Mouse (Mus musculus): ENCODE data around the gene Fam169a.
"Not testable (repeated sequence)": the region's sequence is repeated elsewhere in the genome, so short reads cannot be mapped to it uniquely, and the experiment has no call there.

Gene Fam169a

DNA sequence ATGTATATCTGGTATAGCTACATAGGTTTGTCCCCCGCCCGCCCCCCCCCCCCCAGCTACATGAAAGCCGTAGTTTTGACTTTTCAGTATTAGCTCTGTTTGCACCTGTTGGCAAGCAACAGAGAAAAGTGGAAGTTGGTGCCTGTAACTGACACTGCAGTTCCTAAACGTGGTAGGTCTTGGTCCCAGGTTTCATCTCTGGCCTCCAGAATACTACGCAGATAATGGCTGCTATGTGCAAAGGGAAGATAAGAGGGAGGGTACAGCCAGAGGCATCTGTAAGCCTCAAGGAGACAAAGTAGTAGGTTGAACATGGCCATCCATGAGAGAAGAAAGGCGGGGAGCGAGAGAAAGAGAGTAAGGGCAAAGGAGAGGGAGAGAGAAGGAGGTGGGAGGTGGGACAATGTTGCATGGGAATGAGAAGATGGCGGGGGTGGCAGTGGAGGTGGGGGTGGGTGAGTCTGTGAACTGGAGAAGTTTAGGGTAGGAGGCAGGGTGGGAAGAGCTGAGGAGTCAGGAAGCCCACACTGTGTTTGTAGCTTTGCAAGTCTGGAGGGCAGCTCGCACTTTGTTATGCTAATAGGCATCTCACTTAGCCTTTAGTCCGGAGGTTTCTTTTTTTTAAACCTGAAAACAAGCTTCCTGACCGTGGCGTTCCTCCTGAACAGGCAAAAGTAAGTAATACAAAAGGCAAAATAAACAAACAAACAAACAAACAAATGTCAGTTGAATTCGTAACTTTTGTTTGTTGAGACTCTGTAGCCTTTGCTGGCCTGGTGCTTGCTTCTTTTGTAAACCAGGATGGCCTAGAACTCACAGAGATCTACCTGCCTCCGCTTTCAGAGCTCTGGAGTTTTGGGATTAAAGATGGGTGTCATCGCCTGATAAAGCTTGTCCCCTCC is at the start of gene Fam169a:
Fam169a (plus strand) TSS at position 638 of the 902 bp plus-strand sequence.
- no peak for DNase-seq (ENCODE audit: extremely low spot score)

DNA sequence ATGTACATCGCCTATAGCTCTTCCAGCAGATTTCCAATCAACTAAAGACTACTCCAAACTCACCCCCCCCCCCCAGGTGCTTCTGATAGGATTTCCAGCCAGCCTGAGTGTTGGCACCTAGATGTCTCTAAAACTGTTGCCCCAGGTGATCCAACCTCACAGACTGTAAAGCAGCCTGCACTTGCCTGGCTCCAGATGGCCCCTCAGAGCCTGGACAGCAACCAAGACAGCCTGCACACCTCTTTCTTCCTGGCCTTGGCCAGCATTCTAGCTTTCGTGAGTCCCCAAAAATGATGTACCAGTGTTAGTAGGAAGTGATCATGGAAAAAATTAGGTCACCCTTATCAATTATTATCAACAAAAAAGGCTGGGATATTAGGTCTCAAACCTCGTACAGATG is 49.4 kb upstream of the Fam169a start:
- no peak for DNase-seq (ENCODE audit: extremely low spot score)

DNA sequence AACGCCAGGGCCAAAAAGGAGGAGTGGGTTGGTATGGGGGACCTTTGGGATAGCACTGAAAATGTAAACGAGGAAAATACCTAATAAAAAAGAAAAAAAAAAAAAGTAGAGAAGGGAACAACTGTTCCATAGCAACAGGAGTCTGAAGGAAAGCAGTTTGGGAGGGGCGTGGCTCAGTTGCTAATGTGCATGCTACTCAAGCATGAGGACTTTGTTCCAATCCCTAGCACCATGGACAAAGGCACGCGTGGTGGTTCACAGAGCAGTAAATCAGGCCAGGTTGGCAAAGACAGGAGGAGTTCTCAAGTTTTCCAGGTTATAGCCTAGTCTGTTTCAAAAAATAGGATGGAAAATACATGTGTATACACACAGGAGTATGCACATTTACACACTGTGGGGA is 47.0 kb upstream of the Fam169a start:
- DNase-seq (ENCODE audit: extremely low spot score), result no peak

DNA sequence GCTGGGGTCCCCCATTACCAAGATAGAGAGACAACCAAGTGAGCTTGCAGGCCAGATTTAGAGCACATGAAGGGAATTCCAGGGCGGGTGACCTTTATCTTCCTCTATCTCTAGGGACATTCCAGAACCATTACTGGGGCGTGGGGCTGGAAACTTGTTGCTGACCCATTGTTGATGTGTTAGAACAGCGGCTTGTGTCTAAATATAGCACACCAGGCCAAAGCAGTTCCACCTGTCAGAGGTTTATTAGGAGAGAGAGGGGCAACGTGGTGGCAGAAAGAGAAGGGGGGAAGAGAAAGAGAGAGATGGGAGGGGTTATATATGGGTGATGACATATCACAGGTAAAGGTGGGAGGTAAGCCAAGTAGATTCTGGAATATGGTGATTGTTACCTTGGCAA is 45.2 kb upstream of the Fam169a start:
- DNase-seq (ENCODE audit: extremely low spot score), result no peak

DNA sequence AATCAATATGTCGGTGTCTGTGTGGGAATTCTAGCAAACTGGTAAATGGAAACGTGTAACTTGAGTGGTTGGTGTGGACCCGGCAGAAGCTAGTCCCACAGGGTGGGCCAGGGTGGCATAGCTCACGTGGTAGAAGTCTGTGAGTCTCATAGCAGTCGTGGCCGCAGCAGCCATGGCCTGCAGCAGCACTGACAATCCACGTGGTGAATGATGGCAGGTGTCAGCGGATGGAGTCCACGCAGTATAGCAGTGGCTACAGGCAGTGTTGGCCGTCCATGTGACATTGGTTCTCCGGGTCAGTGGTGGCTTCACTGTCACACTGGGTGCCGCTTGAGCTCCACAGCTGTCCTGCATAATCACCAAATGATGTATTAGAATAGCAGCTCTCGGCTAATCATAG is 37.0 kb upstream of the Fam169a start:
- no peak for DNase-seq (ENCODE audit: extremely low spot score)

DNA sequence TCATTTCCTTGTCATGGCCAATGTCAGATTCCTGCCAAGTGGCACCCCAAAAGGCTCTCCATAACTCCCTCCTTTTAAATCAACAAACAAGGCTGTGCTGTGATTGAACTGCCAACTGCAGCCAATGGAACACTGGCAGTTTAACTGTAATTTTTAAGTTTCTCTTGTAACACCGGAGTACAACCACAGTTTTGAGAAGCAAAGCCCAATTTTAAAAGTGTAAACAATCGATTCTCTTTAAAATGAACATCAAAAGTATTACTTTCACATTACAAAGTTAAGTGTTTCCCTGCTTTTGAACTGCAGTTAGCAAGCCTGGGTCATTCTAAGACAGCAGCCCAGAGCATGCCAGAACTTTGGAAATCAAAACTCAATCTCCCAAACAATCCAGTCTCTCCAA is 32.8 kb upstream of the Fam169a start, which contains the start of gene 1700029F12Rik:
1700029F12Rik (minus strand) TSS at position 101 of the 400 bp plus-strand sequence.
- no peak for DNase-seq (ENCODE audit: extremely low spot score)

DNA sequence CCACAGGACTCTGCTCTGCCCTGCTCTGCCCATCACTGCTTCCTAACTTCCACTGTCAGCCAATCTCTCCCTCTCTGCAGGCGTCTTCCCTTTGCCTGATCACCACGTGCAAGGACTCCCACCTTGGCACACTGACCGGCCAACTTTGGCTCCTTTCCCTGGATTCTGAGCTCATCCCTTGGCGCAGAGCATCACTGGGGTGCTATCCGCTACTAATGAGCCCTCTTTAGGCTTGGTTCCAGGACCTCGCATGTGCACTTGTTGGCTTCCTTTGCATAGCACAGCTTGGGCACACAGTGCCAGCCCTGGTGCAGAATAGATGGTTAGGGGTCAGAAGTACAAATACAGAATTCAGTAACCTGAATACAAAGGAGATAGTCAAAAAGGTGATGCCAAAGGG is 15.9 kb upstream of the Fam169a start:
- DNase-seq (ENCODE audit: extremely low spot score), result no peak

DNA sequence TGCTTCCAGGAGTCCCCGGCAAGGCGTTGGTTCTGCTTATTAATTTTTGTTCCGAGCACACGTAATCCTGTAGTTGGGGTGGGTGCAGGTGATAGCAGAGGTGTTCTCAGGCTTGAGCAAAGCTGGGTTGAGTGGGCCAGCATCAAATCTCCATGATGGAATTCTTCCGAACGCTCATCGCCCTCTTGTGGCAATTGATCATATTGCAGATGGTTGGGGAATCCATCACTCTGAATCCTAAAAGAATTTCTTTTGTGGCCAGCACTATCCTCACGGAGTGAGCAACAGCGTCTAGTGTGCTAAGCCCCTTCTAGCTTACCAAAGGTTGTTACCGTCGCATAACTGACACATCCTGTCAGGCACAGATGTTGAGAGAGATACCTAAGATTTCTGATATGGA is 14.4 kb upstream of the Fam169a start:
- peak; percentile 71 for DNase-seq (ENCODE audit: extremely low spot score)

DNA sequence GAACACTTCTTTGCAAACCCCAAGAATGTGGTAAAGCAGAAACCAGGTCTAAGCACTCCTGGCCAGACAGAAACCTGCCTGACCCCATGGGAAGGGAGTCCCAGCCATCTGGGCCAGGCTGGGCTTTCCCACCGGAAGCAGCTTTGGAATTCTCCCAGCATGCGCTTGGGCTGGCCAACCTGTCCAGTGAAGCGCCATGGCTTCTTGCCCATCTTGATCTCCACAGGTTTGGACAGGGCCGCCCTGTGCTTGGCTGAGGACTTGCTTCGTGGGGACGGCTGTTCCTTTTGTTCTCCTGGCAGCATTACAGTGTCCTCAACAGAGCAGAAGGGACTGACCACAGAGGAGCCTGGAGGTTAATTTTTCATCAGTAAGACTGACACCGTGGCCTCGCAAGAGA is 13.2 kb upstream of the Fam169a start:
- no peak for DNase-seq (ENCODE audit: extremely low spot score)

DNA sequence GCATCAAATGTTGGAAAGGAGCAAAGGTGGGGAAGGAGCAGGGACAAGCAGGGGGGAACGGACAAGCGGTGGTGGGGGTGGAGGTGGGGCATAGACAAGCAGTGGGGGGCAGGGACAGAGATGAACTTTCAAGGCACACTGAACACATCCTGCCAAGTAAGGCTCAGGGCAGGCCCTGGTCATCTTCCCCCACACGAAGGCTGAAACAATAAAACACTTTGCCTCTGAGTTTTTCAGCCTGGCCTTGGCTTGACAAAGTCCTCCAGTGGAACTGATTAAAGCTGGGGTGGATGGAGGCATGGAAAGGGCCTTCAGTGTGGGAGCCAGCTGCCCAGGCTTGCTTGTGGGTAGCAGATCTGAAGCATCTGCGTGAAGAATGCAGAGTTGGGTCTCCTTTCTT is 9.3 kb upstream of the Fam169a start:
- DNase-seq (ENCODE audit: extremely low spot score), result no peak

DNA sequence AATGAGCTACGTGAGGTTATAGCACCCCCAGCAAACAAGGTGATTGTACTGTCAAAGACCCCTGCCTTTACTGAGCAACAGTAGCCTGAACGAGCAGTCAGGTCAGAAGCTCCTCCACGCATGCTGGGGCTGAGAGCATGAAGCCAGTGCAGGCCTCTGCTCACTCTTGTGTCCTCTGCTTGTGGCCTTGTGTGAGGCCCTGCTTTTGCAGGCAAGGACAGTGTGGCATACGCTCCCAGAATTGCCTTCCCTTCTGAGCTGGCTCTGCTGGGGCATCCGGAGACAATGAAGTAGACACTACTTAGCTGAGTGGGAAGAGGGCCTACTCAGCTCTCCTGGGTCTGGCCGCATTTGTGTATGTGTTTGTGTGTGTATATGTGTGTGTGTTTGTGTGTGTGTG is 7.3 kb upstream of the Fam169a start:
- DNase-seq (ENCODE audit: extremely low spot score), result no peak

DNA sequence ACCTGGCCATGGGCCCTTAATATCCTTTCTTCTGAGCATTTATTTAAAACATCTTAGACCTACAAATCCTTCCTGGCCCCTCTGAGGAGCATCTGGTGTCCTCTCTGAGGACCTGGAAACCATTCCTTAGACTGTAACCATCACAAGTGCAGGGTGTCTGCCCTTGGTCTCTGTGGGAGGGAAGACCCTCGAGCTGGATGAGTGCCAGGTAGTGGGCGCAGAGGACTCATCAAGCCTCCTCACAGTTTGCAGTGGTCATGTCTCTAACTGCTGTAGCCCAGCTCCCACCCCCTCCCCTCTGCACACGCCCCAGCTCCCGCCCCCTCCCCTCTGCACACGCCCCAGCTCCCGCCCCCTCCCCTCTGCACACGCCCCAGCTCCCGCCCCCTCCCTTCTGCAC is 6.8 kb upstream of the Fam169a start:
- no peak for DNase-seq (ENCODE audit: extremely low spot score)

DNA sequence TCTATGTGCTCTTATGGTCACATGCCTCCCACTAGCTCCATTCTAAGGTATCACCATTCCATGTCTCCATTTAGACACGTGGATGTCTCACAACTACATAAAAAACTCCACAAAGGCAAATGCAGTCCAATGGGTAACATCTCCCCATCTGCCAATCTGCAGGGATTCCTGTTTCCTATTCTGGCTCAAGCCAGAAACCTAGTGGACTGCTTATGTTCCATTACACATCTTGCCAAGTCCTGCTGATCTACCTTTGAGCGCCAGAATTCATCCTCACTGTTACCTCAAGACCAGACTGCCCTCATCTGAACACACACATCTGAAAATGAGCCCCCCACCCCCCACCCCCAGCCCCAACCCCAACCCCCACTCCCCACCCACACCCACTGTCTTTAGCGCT is 4.9 kb upstream of the Fam169a start:
- DNase-seq (ENCODE audit: extremely low spot score), result no peak

DNA sequence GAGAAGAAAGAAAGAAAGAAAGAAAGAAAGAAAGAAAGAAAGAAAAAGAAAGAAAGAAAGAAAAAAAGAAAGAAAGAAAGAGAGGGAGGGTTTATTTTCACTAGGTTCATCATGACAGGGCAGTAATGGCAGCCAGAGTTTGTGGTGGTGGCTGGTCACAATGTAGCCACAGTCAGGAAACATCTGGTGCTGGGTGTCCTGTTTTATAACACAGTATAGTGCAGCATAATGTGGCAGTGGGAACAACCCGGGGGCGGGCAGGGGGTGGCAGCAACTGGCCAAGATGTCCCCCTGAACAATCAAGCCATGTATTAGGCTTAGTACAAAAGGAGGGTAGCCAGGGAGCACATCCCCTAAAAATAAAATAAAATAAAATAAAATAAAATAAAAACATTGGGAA is 3.7 kb upstream of the Fam169a start:
- DNase-seq (ENCODE audit: extremely low spot score), result no peak

DNA sequence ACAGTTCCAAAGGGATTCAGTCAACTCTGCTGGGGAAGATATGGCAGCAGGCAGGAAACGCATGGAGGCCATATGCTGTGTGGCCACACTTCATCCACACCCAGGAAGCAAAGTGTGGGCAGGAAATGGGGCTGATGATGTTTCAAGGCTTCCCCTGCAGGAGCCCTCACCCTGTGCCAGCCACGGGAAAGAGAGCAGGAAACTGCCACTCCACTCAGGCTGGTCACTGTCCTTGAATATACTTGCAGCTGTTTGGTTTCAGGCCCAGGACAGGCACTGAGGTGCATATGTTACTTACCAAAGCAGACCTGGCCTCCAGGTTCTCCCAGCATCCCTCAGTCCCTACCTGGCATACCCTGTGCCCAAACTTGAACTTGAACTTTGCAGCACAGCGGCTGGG is 2.7 kb upstream of the Fam169a start:
- DNase-seq (ENCODE audit: extremely low spot score), result no peak

DNA sequence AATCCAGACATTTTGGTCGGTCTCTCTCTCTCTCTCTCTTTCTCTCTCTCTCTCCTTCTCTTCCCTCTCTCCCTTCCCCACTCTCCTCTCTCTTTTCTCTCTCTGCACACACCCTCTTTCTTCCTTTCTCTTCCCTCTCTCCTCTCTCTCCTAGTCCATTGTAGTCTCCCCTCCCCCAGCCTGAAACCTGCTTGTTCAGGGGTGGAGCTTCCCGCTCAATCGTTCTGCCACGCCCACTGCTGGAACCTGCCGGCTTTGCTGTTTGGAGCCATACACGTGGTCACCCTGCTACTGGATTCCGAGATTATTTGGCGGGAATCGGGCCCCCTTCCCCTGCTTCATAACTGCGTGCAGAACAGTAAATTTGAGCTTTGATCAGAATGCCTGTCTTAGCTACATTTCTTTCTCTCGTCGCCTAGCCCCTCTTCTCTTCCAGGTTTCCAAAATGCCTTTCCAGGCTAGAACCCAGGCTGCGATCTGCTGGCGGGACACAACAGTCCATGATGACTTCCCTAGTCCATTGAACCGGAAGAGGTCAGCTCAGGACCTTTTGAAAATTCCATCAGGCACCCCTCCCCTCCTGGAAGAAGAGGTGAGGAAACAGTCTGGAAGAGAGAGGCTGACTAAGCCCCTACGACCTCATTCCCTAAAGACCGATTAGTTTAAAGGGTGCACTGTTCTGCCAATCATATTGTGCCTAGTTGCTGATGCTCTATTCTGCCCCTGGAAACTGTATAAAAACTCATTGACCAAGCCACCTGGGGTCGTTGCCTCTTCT is 2.1 kb upstream of the Fam169a start:
- DNase-seq (ENCODE audit: extremely low spot score), result not testable (repeated sequence)

DNA sequence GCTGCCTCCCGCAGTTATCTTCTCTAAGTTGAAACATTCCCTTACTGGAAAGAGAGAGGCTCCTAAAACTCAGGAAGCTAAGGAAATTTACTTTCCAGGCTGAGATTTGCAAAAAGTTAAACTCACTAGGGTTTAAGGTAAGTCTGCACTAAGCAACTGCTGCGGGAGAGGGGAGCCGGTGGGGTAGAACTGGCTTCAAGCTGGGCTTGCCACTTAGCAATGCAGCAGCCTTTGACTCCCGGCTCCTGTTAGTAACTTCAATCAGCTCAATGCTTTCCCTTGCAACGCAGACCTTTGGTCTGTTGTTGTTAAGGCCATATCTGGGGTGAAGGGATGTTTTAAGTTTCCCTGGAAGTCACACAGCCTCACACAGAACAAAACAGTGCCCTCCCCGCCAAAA is 605 bp downstream of the Fam169a start:
- DNase-seq (ENCODE audit: extremely low spot score), result no peak

DNA sequence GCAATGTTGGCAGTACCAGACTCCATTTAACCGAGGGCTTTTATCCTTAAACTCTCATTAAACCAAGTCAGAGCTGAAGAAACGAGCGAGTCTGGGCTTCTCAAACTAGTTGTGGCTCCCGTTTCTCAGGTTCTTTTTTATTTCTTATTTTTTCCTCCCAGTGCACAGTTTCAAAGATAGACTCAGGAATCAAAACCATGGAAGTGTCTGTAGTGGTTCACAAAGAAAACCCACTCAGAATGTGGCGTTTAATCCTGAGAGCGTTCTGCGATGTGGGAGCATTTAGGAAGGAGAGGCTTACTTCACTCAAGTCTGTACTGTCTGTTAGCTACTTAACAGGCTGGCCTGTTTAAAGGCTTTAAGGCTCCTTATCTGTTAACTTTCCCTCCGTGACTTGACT is 1.1 kb downstream of the Fam169a start:
- no peak for DNase-seq (ENCODE audit: extremely low spot score)

DNA sequence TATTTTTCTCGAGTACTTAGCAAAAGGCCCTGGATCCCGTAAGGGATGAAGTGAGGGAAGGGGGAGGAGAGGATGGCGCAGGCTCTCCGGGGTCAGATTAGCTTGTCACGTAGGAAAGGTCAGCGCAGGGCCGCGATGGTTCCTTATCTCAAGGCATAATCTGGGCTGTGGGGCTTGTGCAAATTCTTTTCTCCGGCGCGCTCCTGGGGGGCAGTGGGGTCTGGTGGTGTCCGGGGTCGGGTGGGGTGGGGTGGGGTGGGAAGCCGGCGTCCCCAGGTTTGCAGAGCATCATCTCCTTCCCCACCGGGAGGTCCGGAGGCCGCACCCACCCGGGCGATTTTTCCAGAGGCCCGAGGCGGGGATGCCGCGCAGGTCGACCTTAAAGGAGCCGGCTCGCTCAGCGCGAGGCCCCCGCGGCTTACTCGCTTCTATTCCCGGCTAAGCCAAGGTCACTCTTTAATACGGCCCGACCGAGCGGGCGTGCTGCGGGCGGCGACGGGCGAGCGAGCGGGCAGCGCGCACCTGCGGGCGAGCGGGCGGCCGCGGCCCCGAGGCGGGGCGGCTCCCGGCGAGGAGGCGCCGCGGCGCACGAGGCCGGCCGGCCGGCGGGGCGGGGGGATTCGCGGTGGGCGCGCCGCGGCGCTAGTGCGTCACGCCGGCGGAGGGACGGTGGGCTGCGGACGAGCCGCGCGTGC is 4.0 kb downstream of the Fam169a start:
- DNase-seq (ENCODE audit: extremely low spot score), result peak; percentile 72

DNA sequence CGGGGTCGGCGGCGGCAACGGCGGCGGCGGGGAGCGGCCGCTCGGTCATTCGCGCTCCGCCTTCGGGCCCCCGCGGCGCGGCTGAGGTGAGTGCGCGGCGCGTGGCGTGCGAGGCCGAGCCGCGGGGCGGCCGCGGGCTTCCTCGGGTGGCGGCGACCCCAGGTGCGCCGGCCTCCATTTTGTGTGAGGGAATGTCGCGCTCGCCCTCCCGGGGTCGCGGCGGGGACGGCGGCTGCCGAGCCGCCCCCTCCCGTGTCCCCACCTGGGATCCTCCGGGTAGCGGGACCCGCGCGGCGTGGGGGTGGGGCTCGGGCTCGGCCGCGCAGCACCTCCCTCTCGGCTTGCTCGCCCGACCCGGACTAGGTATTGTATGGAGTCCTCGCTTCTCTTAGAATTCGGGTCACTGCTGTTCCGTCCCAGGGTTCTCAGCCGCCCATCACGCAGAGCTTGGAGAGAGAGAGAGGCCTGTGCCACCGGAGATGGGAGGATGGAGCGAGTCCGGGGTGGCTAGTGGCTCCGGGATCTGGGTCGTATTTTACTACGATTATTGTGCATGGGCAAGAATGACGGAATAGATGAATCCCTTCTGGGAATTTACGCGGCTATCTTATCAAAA is 4.6 kb downstream of the Fam169a start:
- peak; percentile 70 for DNase-seq (ENCODE audit: extremely low spot score)

DNA sequence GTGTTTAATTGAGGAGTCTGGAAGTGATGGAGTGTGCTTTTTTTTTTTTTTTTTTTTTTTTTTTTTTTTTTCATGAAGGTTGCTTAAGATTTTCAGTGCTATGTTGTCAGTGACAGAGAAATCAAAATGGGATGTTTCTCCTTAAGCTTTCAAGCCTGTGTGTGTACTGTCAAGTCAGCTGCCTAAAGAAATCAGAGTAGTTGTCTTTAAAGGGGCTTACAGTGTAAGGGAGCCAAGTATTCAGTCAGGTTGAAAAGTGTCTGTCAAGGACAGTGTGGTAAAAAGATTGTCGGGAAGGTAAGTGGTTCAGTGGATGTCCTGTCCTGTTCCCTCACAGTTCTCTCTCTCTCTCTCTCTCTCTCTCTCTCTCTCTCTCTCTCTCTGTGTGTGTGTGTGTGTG is 6.4 kb downstream of the Fam169a start:
- no peak for DNase-seq (ENCODE audit: extremely low spot score)

DNA sequence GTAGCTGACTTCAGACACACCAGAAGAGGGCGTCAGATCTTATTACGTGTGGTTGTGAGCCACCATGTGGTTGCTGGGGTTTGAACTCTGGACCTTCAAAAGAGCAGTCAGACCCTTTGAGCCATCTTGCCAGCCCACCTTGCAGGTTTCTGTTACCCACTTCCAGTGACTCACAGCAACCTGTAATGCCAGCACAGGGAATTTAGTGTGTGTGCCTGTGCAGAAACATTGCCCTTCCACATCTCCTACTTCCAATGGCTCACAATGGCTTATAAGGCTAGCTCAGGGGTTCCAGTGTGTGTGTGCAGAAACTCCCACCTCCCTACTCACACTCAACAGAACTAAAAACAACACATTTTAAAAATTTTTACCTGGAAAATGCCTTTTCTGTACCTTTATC is 10.5 kb downstream of the Fam169a start:
- DNase-seq (ENCODE audit: extremely low spot score), result no peak
